Mouse (Mus musculus) brain, embryonic 18.5 days (tissue): Measurements from ENCODE around the gene Rcbtb1.
A peak's percentile ranks its signal among the peaks of the same experiment; 100 is the strongest.
"Not testable (repeated sequence)": the region's sequence is repeated elsewhere in the genome, so short reads cannot be mapped to it uniquely, and the experiment has no call there.

ENCODE experiments used
- DNase-seq: peaks from one replicate; pipeline ENCODE4 v3.0.0-alpha.2; 2012; ENCODE audit warnings: low read depth, low spot score

Gene Rcbtb1

DNA sequence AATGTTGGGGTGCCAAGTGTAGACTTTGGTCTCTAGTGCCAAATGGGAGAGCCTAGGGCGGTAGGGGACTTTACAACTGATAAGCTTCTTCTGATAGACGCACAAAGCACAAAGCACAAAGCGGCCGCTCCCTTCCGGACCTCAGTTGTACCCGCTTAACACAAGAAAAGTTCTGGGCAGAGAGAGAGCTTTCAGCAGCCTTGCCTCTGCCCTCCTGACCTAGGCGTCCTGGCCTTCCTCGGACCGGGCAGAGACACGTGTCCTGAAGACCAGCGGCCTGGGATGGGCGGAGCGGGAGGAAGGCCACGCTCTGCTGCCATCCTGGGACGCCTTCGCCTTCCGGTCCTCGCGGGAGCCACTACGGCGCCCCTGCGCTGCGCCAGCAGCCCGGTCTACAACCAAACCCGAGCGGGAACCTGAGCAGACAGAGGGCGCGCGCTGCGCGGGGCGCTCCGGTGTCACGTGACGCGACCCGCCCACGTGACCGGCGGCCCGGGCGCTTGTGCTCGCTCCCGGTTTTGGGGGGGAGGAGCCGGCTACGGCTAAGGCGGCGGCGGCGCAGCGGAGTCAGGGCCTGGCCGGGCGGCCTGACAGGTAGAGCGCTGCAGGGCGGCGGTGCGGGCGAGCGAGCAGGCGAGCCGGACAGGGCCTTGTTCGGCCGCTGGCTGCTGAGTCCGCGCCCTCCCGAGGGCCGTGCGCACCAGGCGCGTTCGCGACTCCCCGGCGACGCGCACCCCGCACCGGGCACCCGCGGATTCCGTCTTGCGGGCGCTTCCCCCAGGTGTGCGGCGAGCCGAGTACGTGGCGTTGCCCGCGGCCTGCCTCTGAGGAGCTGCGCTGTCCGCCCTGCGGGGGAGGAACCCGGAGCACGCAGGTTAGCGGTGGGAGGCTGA is at the start of gene Rcbtb1:
TSS of gene Rcbtb1 (plus strand) at position 499 of the 893 bp plus-strand sequence.
- peak; percentile 83 for DNase-seq

GRCm38 (mm10) chr14:59155589-59155988 is 45.4 kb upstream of the Rcbtb1 start:
- no peak for DNase-seq

GRCm38 (mm10) chr14:59157016-59157698 is 43.9 kb upstream of the Rcbtb1 start:
- no peak for DNase-seq

GRCm38 (mm10) chr14:59178649-59179048 is 22.4 kb upstream of the Rcbtb1 start, which contains the start of gene Gm5142:
Gene Gm5142, minus strand, starts transcription at chr14:59178749.
- no peak for DNase-seq

DNA sequence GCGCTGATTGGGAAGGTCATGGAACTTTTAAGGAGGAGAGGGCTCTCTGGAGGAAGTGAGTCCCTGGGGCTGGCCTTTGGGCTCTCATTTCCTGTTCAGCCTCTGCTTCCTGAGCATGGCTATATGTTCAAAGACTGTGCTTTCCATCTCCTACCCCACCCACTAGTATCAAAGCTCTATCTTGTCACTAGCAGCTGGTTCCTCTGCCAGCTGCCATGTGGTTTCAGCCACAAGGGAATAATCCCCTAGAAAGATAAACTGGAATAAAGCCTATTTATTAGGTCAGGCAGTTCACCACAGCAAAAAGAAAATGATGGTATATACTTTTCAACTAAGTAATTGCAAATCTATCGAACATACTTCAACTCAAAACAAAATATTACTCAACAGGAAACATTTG is 18.3 kb upstream of the Rcbtb1 start:
- no peak for DNase-seq

DNA sequence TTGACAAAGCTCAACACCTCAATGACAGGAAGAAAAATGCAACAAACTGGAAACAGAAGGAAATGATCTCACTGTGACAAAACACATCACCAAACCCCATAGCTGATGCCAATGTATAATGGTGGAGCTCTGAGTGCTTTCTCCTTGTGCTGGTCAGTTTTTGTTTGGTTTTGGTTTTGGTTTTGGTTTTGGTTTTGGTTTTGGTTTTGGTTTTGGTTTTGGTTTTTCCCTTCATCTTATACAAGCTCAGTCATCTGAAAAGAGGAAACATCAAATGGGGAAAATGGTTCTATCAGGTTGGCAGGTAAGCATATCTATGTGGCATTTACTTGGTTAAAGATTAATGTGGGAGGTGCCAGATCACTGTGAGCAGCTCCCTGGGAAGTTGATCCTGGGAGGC is 15.5 kb upstream of the Rcbtb1 start:
- DNase-seq = no peak

GRCm38 (mm10) chr14:59186121-59186520 is 14.9 kb upstream of the Rcbtb1 start:
- DNase-seq = no peak

DNA sequence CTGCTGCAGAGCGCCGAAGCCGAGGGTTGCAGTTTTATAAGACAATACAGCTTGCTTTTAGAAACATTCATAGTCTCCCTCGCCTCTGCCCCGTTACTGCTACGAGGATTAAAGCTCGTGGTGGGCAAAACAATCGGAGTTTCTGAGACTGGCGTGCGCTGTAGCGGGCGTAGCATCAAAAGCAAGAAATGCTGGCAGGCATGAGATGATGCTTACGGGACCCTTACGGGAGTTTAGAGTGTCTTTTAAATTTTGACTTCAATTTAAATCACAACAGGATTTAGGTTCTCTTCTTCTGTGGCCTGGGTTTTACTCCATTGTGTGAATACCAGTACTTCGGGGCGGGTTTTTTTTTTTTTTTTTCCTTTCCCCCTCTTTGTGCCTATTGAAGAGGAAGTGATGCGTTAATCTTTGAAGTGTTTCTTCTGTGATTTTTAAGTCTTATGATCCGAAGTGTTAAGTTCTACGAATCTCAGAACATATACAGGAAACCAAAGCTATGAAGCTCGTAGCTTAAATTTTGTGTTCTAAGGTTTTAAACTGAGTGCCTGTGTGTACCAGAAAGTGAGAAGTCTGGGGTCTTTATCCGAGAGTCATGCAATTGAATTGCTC is 701 bp downstream of the Rcbtb1 start:
- peak; percentile 30 for DNase-seq

- no peak for DNase-seq
These were observed 4.5 kb downstream of the Rcbtb1 start for GRCm38 (mm10) chr14:59205461-59205860.

DNA sequence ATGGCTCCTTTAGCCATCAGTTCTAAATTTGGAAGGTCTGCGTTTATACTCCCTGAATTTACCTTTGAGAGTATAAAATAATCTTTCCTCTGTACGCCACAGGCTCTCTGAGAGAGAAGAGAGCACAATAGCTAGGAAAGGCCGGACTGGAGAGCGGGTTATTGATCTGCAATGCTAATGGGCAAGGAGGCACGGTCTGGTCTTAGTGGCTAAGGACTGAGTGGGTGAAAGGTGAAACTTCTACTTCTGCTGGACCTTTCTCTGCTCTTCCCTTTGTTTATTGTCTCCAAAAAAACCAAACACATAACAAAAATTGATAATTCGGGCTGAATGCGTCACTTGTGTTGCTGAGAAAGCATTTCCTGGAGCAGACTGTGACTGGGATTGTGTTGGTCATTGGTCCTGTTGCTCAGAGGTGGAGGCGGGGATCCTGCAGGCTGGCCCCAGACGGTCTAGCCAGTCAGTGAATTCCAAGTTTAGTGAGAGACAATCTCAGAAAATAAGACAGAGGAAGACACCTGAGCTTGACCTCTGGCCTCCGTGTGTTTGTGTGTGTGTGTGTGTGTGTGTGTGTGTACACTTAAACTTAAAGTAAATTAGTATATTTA is 5.1 kb downstream of the Rcbtb1 start:
- no peak for DNase-seq

GRCm38 (mm10) chr14:59209003-59209402 is 8.0 kb downstream of the Rcbtb1 start:
- no peak for DNase-seq

DNA sequence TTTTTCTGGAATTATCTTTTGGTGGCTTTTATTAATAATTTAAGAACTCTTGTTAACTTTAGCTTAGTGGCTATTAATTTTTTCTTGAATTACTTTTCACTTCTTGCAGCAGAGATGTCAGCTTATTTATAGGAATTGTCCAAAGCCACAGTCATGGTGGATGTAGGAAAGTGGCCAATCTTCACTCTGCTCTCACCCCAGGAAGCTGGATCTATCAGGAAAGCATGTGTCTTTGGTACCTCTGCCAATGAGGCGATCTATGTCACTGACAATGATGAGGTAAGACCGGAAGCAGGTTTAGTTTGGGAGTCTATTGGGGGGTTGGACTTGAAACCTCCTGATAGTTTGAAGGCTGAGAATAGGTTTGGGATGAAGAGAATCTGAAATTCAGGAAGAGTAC is 8.8 kb downstream of the Rcbtb1 start:
- no peak for DNase-seq

- no peak for DNase-seq
These were observed 18.2 kb downstream of the Rcbtb1 start for GRCm38 (mm10) chr14:59219241-59219640.

DNA sequence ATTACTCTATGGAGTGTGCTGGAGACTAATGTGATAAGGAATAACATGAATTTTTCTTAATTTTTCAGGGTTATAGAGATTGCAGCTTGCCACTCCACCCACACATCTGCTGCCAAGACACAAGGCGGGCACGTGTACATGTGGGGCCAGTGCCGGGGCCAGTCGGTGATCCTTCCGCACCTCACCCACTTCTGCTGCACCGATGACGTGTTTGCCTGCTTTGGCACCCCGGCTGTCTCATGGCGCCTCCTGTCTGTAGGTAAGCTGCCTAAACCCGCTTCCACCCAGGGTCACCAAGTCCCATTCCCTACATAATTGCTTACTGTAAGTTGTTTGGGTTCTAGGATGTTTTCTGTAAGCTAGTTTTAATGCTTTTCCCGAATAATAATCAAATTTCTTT is 25.2 kb downstream of the Rcbtb1 start:
- no peak for DNase-seq

GRCm38 (mm10) chr14:59229822-59230221 is 28.8 kb downstream of the Rcbtb1 start:
- no peak for DNase-seq

- no peak for DNase-seq
These were observed 29.4 kb downstream of the Rcbtb1 start for GRCm38 (mm10) chr14:59230331-59230966.

- no peak for DNase-seq
These were observed 31.0 kb downstream of the Rcbtb1 start for GRCm38 (mm10) chr14:59232003-59232402.

- DNase-seq = no peak
These were observed 32.6 kb downstream of the Rcbtb1 start for GRCm38 (mm10) chr14:59233635-59234034.

DNA sequence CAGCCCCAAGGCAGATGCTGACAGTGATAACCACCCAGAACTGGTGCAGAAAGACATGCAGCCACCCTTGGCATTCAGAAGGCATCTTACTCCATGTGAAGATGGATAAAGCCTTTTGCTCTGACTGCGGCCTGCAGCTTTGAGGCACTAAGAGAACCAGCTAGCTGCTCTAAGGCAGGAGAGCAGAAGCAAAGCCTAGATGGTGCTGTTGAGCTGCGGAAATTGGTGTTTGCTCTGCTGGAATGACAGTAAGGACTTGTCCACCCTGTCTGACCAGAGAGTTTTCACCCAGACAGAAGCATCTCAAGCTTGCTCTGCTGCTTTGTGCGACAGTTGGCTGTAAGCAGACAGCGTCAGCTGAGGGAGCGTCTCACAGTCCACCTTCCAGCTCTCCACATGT is 49.3 kb downstream of the Rcbtb1 start:
- not testable (repeated sequence) for DNase-seq

- not testable (repeated sequence) for DNase-seq
These were observed 54.9 kb downstream of the Rcbtb1 start for GRCm38 (mm10) chr14:59255861-59256260.

- no peak for DNase-seq
These were observed 59.0 kb downstream of the Rcbtb1 start, which contains the start of gene Gm6904 for GRCm38 (mm10) chr14:59260056-59260455. Gene Gm6904, minus strand, starts transcription at chr14:59260216.
